Mouse (Mus musculus): ENCODE measurements around the gene Fam228a. TPM values are rescaled to one million over a fixed set of nuclear protein-coding genes. Genes with fewer than 3 reads are reported as not detected.

Fam228a gene
- polyA plus RNA-seq, 1 experiment from 2014 or later = 0.13 TPM

DNA sequence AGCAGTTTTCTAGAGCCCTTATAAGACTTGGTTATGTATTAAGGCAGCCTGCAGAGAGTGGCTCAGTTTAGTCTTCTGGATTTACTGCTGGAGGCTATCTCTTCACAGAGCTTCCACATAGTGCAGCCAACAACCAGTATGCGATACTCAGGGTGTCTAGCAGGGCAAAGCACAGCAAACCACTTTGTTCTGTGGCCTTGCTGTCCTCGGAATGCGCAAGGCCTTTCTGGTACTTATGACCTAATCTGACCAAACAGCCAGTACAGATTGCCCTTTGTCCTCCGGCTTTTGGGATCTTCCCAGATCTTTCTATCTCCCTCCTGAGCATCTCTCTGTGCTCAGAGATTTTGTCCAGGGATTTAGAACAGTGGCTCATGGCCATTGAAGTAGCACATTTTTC, 52.8 kb downstream of the Fam228a start:
- Histone ChIP-seq H3K27ac (ENCODE audit: low read length) (no peak overlapping the region), H3K4me1 (replicated peaks; ENCODE audit: control insufficient read depth, insufficient read depth, low read length) (no peaks in the 10 kb centered on the region), H3K9ac (ENCODE audit: low read length) (no peak overlapping the region), H3K36me3 (ENCODE audit: control insufficient read depth, insufficient read depth, low read length) (no peaks in the 10 kb centered on the region), H3K4me2 (ENCODE audit: low read depth, low read length) (no peak overlapping the region), H3K27me3 (ENCODE audit: control insufficient read depth, insufficient read depth, low read depth, low read length) (no peaks in the 10 kb centered on the region), H3K9me3 (ENCODE audit: control insufficient read depth, low read length) (no peaks in the 10 kb centered on the region), H3K4me3 (ENCODE audit: low read length) (no peak overlapping the region)
- 85% methylated on average over 4 of the region's 4 CpGs for WGBS
- no peak for ATAC-seq (ENCODE audit: low read depth)

DNA sequence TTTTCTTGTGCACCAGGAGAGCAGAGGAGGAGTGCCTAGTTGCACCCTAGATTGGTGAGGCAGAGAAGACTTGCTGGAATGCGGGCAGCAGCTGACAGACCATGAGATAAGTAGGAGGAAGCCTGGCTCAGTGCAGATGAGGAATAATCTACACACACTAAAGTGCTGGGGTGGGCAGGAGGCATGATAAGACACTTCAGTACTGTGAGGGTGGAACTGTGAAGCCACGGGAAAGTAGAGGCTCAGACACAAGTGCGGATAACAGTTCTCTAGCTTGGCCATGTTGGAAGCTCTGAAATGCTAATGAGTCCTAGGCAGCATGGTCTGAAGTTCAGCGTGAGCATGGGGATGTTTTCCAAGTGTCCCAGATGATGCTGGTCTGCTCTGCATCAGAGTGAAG, 58.3 kb downstream of the Fam228a start:
- H3K36me3 ChIP-seq (ENCODE audit: control insufficient read depth, insufficient read depth, low read length) = peaks cover 14% of the 10 kb centered on the region
- H3K4me2 ChIP-seq (ENCODE audit: low read depth, low read length) = no peak overlapping the region
- no peaks in the 10 kb centered on the region for H3K4me1 ChIP-seq (replicated peaks; ENCODE audit: control insufficient read depth, insufficient read depth, low read length)
- no peak overlapping the region for H3K9ac ChIP-seq (ENCODE audit: low read length)
- no peak overlapping the region for H3K4me3 ChIP-seq (ENCODE audit: low read length)
- 62% methylated on average over 4 of the region's 4 CpGs for WGBS
- H3K27me3 ChIP-seq (ENCODE audit: control insufficient read depth, insufficient read depth, low read depth, low read length) = no peaks in the 10 kb centered on the region
- no peak overlapping the region for H3K27ac ChIP-seq (ENCODE audit: low read length)
- no peaks in the 10 kb centered on the region for H3K9me3 ChIP-seq (ENCODE audit: control insufficient read depth, low read length)
- ATAC-seq (ENCODE audit: low read depth) = no peak

DNA sequence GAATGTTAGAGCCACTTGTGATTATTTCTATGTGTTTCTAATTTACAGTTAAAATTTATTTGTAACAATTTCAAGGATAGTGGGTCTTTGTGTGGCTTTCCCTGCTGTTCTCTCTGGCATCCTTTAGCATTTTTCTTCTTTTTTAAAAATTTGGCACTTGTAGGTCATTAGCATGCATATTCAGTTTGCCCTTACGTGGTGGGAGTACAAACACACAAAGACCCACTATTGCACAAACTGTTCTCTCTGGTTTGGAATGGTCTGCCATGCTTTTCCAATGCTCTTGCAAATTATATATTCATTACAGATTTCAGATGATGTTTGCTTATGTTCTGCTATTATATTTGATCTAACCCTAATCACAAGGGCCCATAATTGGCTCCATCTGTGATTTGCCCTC, 61.9 kb downstream of the Fam228a start:
- Histone ChIP-seq H3K9ac (ENCODE audit: low read length) (no peak overlapping the region), H3K9me3 (ENCODE audit: control insufficient read depth, low read length) (no peaks in the 10 kb centered on the region), H3K27me3 (ENCODE audit: control insufficient read depth, insufficient read depth, low read depth, low read length) (no peaks in the 10 kb centered on the region), H3K36me3 (ENCODE audit: control insufficient read depth, insufficient read depth, low read length) (peaks cover 17% of the 10 kb centered on the region), H3K4me3 (ENCODE audit: low read length) (no peak overlapping the region), H3K4me1 (replicated peaks; ENCODE audit: control insufficient read depth, insufficient read depth, low read length) (no peaks in the 10 kb centered on the region), H3K27ac (ENCODE audit: low read length) (no peak overlapping the region), H3K4me2 (ENCODE audit: low read depth, low read length) (no peak overlapping the region)
- 91% methylated on average over 1 of the region's 1 CpGs for WGBS
- ATAC-seq (ENCODE audit: low read depth) = no peak

DNA sequence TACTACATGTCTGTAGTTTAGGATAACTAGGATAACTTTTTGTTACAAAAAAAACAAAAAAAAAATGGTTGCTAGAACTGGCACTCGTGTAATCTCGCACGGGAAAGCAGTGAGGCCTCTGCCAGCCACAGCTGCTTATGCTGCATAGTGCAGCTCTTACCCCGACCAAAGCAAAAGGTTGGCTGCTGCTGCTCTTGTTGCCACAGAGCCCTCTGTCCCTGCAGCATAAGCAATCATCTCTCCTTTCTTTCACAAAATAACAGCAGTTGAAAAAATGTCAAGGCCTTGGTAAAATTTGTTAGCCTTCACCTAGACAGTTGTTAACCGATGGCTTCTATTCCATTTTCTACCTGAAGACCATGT, 72.6 kb downstream of the Fam228a start:
- H3K36me3 ChIP-seq (ENCODE audit: control insufficient read depth, insufficient read depth, low read length) = peaks cover 20% of the 10 kb centered on the region
- H3K27me3 ChIP-seq (ENCODE audit: control insufficient read depth, insufficient read depth, low read depth, low read length) = no peaks in the 10 kb centered on the region
- no peak overlapping the region for H3K4me3 ChIP-seq (ENCODE audit: low read length)
- H3K9me3 ChIP-seq (ENCODE audit: control insufficient read depth, low read length) = no peaks in the 10 kb centered on the region
- no peak overlapping the region for H3K9ac ChIP-seq (ENCODE audit: low read length)
- no peak overlapping the region for H3K27ac ChIP-seq (ENCODE audit: low read length)
- no peaks in the 10 kb centered on the region for H3K4me1 ChIP-seq (replicated peaks; ENCODE audit: control insufficient read depth, insufficient read depth, low read length)
- H3K4me2 ChIP-seq (ENCODE audit: low read depth, low read length) = no peak overlapping the region
- 78% methylated on average over 5 of the region's 5 CpGs for WGBS
- ATAC-seq (ENCODE audit: low read depth) = no peak

DNA sequence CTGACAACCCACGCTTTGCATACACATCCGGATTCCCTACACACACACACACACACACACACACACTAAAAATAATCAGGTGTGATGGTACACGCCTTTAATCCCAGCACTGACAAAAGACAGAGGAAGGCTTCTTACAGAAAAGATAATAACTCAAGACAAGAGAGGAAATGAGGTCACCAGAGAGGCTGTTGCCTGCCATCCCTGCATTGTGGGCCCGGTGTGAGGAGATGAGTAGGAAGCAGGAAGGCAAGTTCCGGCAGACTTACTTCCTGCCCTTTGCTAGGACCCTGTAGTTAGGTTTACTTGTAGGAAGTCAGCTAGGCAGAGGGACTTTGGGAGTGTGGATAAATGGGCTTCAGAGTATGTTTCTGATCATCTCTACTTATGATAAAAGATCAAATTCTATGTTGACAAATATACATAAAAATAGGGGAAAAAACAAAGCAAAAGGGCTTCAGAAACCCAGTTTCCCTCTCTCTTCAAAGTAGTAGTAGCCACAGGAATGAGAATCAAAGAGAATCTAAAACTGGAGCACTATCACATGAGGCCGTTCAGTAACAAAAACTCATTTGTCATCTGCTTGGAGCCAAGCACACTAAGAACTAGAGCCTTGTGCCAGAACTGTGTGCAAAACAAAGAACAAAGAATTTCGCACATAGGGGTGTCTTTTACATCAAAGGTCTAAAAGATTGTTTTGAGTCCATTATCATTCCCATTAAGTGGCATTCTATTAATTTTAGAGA, 73.1 kb downstream of the Fam228a start:
- Histone ChIP-seq H3K4me2 (ENCODE audit: low read depth, low read length) (no peak overlapping the region), H3K9me3 (ENCODE audit: control insufficient read depth, low read length) (no peaks in the 10 kb centered on the region), H3K27me3 (ENCODE audit: control insufficient read depth, insufficient read depth, low read depth, low read length) (no peaks in the 10 kb centered on the region), H3K4me3 (ENCODE audit: low read length) (no peak overlapping the region), H3K27ac (ENCODE audit: low read length) (no peak overlapping the region), H3K4me1 (replicated peaks; ENCODE audit: control insufficient read depth, insufficient read depth, low read length) (no peaks in the 10 kb centered on the region), H3K9ac (ENCODE audit: low read length) (no peak overlapping the region), H3K36me3 (ENCODE audit: control insufficient read depth, insufficient read depth, low read length) (peaks cover 21% of the 10 kb centered on the region)
- ATAC-seq (ENCODE audit: low read depth) = no peak; the same call in 1 of the 2 replicates
- WGBS = 51% methylated on average over 7 of the region's 7 CpGs

Other genes starting within 250 kb of the Fam228a start
- gene Itsn2, start 145.8 kb downstream of the Fam228a start, polyA plus RNA-seq (2015; fragmentation: Nextera tagmentation; extraction: Ambion mirVana) = 37.6 and 39.7 TPM in 2 replicates
- not detected in 2 replicates for gene Gm3625, start 145.5 kb downstream of the Fam228a start, polyA plus RNA-seq (2015; fragmentation: Nextera tagmentation; extraction: Ambion mirVana)
- 2.0 and 2.3 TPM in 2 replicates for gene Pfn4, start 30.6 kb upstream of the Fam228a start, polyA plus RNA-seq (2015; fragmentation: Nextera tagmentation; extraction: Ambion mirVana)
- 2.6 and 2.8 TPM in 2 replicates for gene Fam228b, start 30.8 kb upstream of the Fam228a start, polyA plus RNA-seq (2015; fragmentation: Nextera tagmentation; extraction: Ambion mirVana)
- gene Sf3b6, start 79.1 kb upstream of the Fam228a start, polyA plus RNA-seq (2015; fragmentation: Nextera tagmentation; extraction: Ambion mirVana) = 161 and 180 TPM in 2 replicates
- gene Fkbp1b, start 103.2 kb upstream of the Fam228a start, polyA plus RNA-seq (2015; fragmentation: Nextera tagmentation; extraction: Ambion mirVana) = 8.8 and 9.3 TPM in 2 replicates
- 15.5 and 16.1 TPM in 2 replicates for gene Wdcp, start 104.9 kb upstream of the Fam228a start, polyA plus RNA-seq (2015; fragmentation: Nextera tagmentation; extraction: Ambion mirVana)
- gene Mfsd2b, start 135.9 kb upstream of the Fam228a start, polyA plus RNA-seq (2015; fragmentation: Nextera tagmentation; extraction: Ambion mirVana) = 1.8 and 2.3 TPM in 2 replicates
- 24.7 and 25.4 TPM in 2 replicates for gene Ubxn2a, start 169.3 kb upstream of the Fam228a start, polyA plus RNA-seq (2015; fragmentation: Nextera tagmentation; extraction: Ambion mirVana)
- 7.7 and 8.4 TPM in 2 replicates for gene Atad2b, start 178.9 kb upstream of the Fam228a start, polyA plus RNA-seq (2015; fragmentation: Nextera tagmentation; extraction: Ambion mirVana)

All from lung, embryonic 16.5 days (tissue).